Mouse (Mus musculus) embryonic facial prominence, embryonic 14.5 days (tissue): ENCODE measurements around the gene Snf8. TPM values are rescaled to one million over a fixed set of nuclear protein-coding genes. Genes with fewer than 3 reads are reported as not detected.

Source experiments
- ATAC-seq: fragments of 200-750 bp; cut with Nextera tagmentation; 2 replicates; pipeline ENCODE4 v1.8.0; 2017; ENCODE audit warnings: low read depth, moderate number of reproducible peaks, moderate TSS enrichment
- DNase-seq: peaks from one replicate; pipeline ENCODE4 v3.0.0-alpha.2; 2015; ENCODE audit warnings: low spot score
- H3K27ac ChIP-seq: fragments of 300-500 bp; sonication (generic); replicated peaks from 2 replicates; pipeline ENCODE4 v1.5.1; 2014; ENCODE audit warnings: low read depth, mild to moderate bottlenecking, low read length, moderate library complexity
- H3K27me3 ChIP-seq: fragments of 300-500 bp; sonication (generic); replicated peaks from 2 replicates; pipeline ENCODE4 v1.6.1; 2014; ENCODE audit warnings: low read length; ENCODE audit not compliant: control insufficient read depth, insufficient read depth
- H3K36me3 ChIP-seq: fragments of 300-500 bp; sonication (generic); 2 replicates; pipeline ENCODE4 v1.6.1; 2014; ENCODE audit warnings: low read length, mixed read lengths; ENCODE audit not compliant: control insufficient read depth, insufficient read depth
- H3K4me1 ChIP-seq: fragments of 300-500 bp; sonication (generic); 2 replicates; pipeline ENCODE4 v1.6.1; 2014; ENCODE audit warnings: antibody characterized with exemption, low read length; ENCODE audit not compliant: control insufficient read depth, insufficient read depth
- H3K4me2 ChIP-seq: fragments of 300-500 bp; sonication (generic); 2 replicates; pipeline ENCODE4 v1.6.1; 2014; ENCODE audit warnings: low read depth, mild to moderate bottlenecking, low read length, moderate library complexity, mixed read lengths
- H3K4me3 ChIP-seq: fragments of 300-500 bp; sonication (generic); 2 replicates; pipeline ENCODE4 v1.5.1; 2014; ENCODE audit warnings: low read depth, mild to moderate bottlenecking, low read length
- H3K9ac ChIP-seq: fragments of 300-500 bp; sonication (generic); 2 replicates; pipeline ENCODE4 v1.6.1; 2014; ENCODE audit warnings: low read depth, mild to moderate bottlenecking, low read length, moderate library complexity, mixed read lengths
- H3K9me3 ChIP-seq: fragments of 300-500 bp; sonication (generic); 2 replicates; pipeline ENCODE4 v1.6.1; 2016; ENCODE audit warnings: low read length; ENCODE audit not compliant: control insufficient read depth
- WGBS: fragments of 180-500 bp; shearing (Covaris S2); extraction: QIAGEN DNeasy Blood & Tissue Kit; methylation state at CpG from one replicate; pipeline ENCODE4 v1.1.7; 2014; 5-methylcytosine and 5-hydroxymethylcytosine counted together
- polyA plus RNA-seq: library from polyadenylated mRNA; unstranded; fragments of >200 nt; fragmentation: Nextera tagmentation; extraction: Ambion mirVana; gene quantifications from 2 replicates; pipeline ENCODE4 v1.2.1, GENCODE M21; 2014

The Snf8 gene
- polyA plus RNA-seq, 1 experiment from 2014 or later = 33.4 TPM

DNA sequence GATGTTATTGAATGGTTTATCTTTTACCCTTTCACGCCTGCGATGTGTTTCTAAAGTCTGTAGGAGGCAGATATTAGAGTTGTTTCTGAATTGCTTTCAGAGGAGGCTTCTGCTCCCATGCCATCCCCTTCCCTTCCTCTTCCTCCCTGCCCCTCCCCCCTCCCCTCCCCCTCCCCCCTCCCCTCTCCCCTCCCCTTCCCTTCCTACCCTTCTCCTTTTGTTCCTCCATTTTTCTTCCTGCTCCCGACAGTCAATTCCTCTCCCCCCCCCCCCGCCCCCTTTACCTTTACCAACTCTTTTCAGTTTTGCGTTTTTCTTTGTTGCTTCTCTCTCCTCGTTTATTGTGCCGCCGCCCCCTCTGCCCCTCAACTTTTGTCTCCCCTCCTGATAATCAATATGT is 22.7 kb upstream of the Snf8 start:
- Histone ChIP-seq H3K4me3 (no peak overlapping the region), H3K27ac (no peak overlapping the region), H3K36me3 (no peaks in the 10 kb centered on the region), H3K9me3 (no peaks in the 10 kb centered on the region), H3K4me2 (0 out of 2 replicates have a peak overlapping the region, but pooled peaks have one; percentile 5), H3K4me1 (no peaks in the 10 kb centered on the region), H3K9ac (no peak overlapping the region), H3K27me3 (peaks cover under 1% of the 10 kb centered on the region; the same call in 1 of the 2 replicates)
- DNase-seq (no peak), ATAC-seq (no peak)
- WGBS = 7% methylated on average over 5 of the region's 8 CpGs

GRCm38 (mm10) chr11:96015421-96015820 is 19.3 kb upstream of the Snf8 start:
- no peaks in the 10 kb centered on the region for H3K9me3 ChIP-seq
- H3K27ac ChIP-seq = no peak overlapping the region
- H3K9ac ChIP-seq = no peak overlapping the region
- no peaks in the 10 kb centered on the region; the same call in 1 of the 2 replicates for H3K27me3 ChIP-seq
- DNase-seq = no peak
- ATAC-seq = no peak
- H3K4me2 ChIP-seq = no peak overlapping the region
- WGBS = 44% methylated on average over 5 of the region's 5 CpGs
- H3K4me1 ChIP-seq = no peaks in the 10 kb centered on the region
- H3K36me3 ChIP-seq = no peaks in the 10 kb centered on the region
- no peak overlapping the region for H3K4me3 ChIP-seq

GRCm38 (mm10) chr11:96017941-96018351 is 16.7 kb upstream of the Snf8 start:
- H3K36me3 ChIP-seq = no peaks in the 10 kb centered on the region
- peak; percentile 53 for DNase-seq
- no peaks in the 10 kb centered on the region for H3K4me1 ChIP-seq
- WGBS = 12% methylated on average over 9 of the region's 9 CpGs
- no peak overlapping the region for H3K4me3 ChIP-seq
- peak; percentile 47; the same call in 1 of the 2 replicates for ATAC-seq
- H3K9me3 ChIP-seq = no peaks in the 10 kb centered on the region
- no peaks in the 10 kb centered on the region; the same call in 1 of the 2 replicates for H3K27me3 ChIP-seq
- H3K9ac ChIP-seq = no peak overlapping the region
- no peak overlapping the region; the same call in 1 of the 2 replicates for H3K27ac ChIP-seq
- H3K4me2 ChIP-seq = no peak overlapping the region

GRCm38 (mm10) chr11:96020622-96021021 is 14.1 kb upstream of the Snf8 start:
- DNase-seq = no peak
- no peak for ATAC-seq
- Histone ChIP-seq H3K36me3 (no peaks in the 10 kb centered on the region), H3K27ac (no peak overlapping the region), H3K9me3 (no peaks in the 10 kb centered on the region), H3K9ac (no peak overlapping the region), H3K4me2 (no peak overlapping the region), H3K4me1 (no peaks in the 10 kb centered on the region), H3K4me3 (no peak overlapping the region), H3K27me3 (no peaks in the 10 kb centered on the region)
- WGBS = 59% methylated on average over 4 of the region's 4 CpGs

GRCm38 (mm10) chr11:96028130-96028529 is 6.6 kb upstream of the Snf8 start:
- H3K9ac ChIP-seq = no peak overlapping the region
- no peak overlapping the region for H3K27ac ChIP-seq
- no peak for DNase-seq
- H3K4me3 ChIP-seq = no peak overlapping the region
- no peak for ATAC-seq
- 57% methylated on average over 5 of the region's 5 CpGs for WGBS
- no peaks in the 10 kb centered on the region for H3K36me3 ChIP-seq
- H3K4me1 ChIP-seq = no peaks in the 10 kb centered on the region
- H3K4me2 ChIP-seq = no peak overlapping the region
- no peaks in the 10 kb centered on the region for H3K9me3 ChIP-seq
- H3K27me3 ChIP-seq = no peaks in the 10 kb centered on the region

DNA sequence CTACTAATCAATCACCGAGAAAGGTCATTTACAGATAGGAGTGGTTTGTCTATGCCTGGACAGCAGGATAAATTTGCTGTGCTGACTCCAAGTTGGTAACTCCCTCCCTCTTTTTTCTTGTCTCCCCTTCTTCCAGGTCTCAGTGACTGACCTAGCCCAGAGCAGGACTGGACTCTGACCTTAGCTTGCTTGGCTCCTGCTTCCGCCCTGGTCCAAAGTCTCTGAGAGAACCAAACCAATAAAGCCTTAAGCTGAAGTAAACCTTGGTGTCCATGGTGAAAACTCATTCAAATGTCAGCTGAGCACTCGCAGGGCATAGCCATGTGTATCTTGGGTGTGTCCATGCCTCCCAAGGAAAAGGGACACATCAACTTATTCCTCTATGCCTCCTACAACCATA is 4.1 kb upstream of the Snf8 start:
- WGBS = 87% methylated on average over 3 of the region's 3 CpGs

DNA sequence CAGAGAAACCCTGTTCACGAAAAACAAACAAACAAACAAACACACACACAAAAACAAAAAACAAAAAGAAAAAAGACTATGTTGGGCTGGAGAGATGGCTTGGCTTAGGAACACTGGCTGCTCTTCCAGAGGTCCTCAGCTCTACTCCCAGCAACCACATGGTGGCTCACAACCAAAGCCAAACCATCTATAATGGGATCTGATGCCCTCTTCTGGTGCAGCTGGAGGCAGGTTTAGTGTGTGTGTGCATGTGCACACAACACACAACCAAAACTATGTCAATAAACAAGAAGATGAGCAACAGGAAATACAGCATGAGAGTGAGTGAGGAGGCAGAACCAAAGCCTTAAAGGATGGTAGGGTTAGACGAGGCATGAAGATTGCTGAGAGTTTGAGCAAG is 3.0 kb upstream of the Snf8 start:
- no peak for DNase-seq
- Histone ChIP-seq H3K9ac (no peak overlapping the region), H3K27ac (no peak overlapping the region), H3K4me2 (no peak overlapping the region), H3K27me3 (no peaks in the 10 kb centered on the region), H3K36me3 (no peaks in the 10 kb centered on the region), H3K4me1 (peaks cover 11% of the 10 kb centered on the region), H3K4me3 (no peak overlapping the region), H3K9me3 (no peaks in the 10 kb centered on the region)
- WGBS = 79% methylated on average over 2 of the region's 2 CpGs
- no peak for ATAC-seq

More for the DNA sequence above, 4.1 kb upstream of the Snf8 start:
- no peak overlapping the region for H3K9ac ChIP-seq
- no peak overlapping the region for H3K27ac ChIP-seq
- no peak overlapping the region for H3K4me2 ChIP-seq
- ATAC-seq = no peak
- peaks cover 8% of the 10 kb centered on the region for H3K4me1 ChIP-seq
- no peak overlapping the region for H3K4me3 ChIP-seq
- DNase-seq = no peak
- no peaks in the 10 kb centered on the region for H3K27me3 ChIP-seq
- H3K9me3 ChIP-seq = no peaks in the 10 kb centered on the region
- H3K36me3 ChIP-seq = no peaks in the 10 kb centered on the region

DNA sequence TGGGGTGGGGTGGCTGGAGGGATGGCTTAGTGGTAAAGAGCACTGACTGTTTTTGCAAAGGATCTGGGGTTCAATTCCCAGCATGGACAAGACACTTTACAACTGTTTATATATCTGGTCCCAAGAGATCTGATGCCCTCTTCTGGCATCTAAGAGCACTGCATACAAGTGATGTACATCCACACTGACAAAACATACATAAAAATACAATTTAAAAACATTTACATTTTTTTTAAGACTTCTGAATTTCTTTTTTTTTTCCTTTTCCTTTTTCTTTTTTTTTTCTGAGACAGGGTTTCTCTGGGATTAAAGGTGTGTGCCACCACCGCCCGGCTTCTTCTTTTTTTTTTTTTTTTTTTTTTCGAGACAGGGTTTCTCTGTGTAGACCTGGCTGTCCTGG is 1.4 kb upstream of the Snf8 start:
- Histone ChIP-seq H3K36me3 (no peaks in the 10 kb centered on the region), H3K9ac (no peak overlapping the region), H3K4me1 (peaks cover 11% of the 10 kb centered on the region), H3K4me3 (no peak overlapping the region), H3K27me3 (no peaks in the 10 kb centered on the region), H3K9me3 (no peaks in the 10 kb centered on the region), H3K4me2 (no peak overlapping the region), H3K27ac (no peak overlapping the region)
- DNase-seq (no peak), ATAC-seq (no peak)
- WGBS = 98% methylated on average over 3 of the region's 3 CpGs

DNA sequence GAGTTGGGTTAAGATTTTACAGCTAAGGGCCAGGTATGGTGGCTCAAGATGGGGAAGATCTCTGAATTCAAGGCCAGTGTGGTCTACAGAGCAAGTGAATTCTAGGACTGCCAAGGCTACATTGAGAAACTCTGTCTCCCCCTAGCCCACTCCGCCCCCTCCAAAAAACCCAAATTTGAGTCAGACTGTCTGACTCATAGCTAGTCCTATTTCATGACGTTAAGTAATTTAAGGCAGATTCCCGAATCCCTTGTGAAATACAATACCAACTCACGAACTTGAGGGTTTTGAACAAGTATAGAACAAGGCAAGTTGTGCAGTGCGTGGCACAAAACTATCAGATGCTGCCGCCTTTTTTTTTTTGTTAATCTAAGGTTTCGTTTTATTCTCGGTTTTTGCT is 569 bp upstream of the Snf8 start:
- Histone ChIP-seq H3K36me3 (peaks cover 1% of the 10 kb centered on the region; the same call in 1 of the 2 replicates), H3K4me2 (peak overlapping the region; percentile 86), H3K4me1 (peaks cover 11% of the 10 kb centered on the region), H3K9ac (peak overlapping the region; percentile 73), H3K27ac (peak overlapping the region; percentile 61; the same call in 1 of the 2 replicates), H3K9me3 (no peaks in the 10 kb centered on the region), H3K4me3 (peak overlapping the region; percentile 58), H3K27me3 (no peaks in the 10 kb centered on the region)
- ATAC-seq (no peak), DNase-seq (no peak)
- WGBS = 49% methylated on average over 8 of the region's 8 CpGs
